Mouse (Mus musculus) gastrocnemius, postnatal 36 days (tissue): ENCODE results near the gene Gm20503. TPM values are rescaled to one million over a fixed set of nuclear protein-coding genes. Genes with fewer than 3 reads are reported as not detected.

Experiments
- DNase-seq, 2 experiments: peaks; one replicate each; pipeline ENCODE4 v3.0.0; 2022
- intact Hi-C: fragments of 180-260 bp; cut with DNase I; formaldehyde crosslinking; loops from one replicate; pipeline ENCODE4 v1.15.1; 2025
- long read RNA-seq, 2 experiments: library from polyadenylated mRNA; stranded (forward); transcript quantifications; one replicate each; pipeline ENCODE4 v2.0.0; 2021
- total RNA-seq, 2 experiments: library from RNA; stranded (reverse); gene quantifications; 2 replicates each; pipeline ENCODE4 v1.2.3; 2021

The Gm20503 gene
- total RNA-seq = 1 to 10 TPM in 1 of 2 experiments, not detected in 1; 2.9 TPM
- long read RNA-seq, experiment 1, partial matches to known transcripts = 0 of 7 reads
- long read RNA-seq, experiment 1, other reads (novel, unspliced or antisense) = 7 of 7 reads
- long read RNA-seq, experiment 2, partial matches to known transcripts = 0 of 1 reads
- long read RNA-seq, experiment 2, other reads (novel, unspliced or antisense) = 1 of 1 reads

GRCm38 (mm10) chr4:59002948-59003805 lies at the start of gene Gm20503:
Gene Gm20503 (plus strand): TSS chr4:59003210.
- intact Hi-C loops = loop anchor here (5.0 kb wide), 1 partner anchor 34 kb away; the partner anchor contains the start of gene Gng10
- DNase-seq = peak; percentile 83 to 89

- DNase-seq = no peak
- intact Hi-C loops = loop anchor here (5.0 kb wide), 1 partner anchor 804 kb away; no protein-coding TSS in a partner anchor
These were observed 41.3 kb upstream of the Gm20503 start for GRCm38 (mm10) chr4:58961719-58962118.

GRCm38 (mm10) chr4:58963271-58963670 lies 39.7 kb upstream of the Gm20503 start:
- DNase-seq = no peak
- intact Hi-C loops = loop anchor here (5.0 kb wide), 1 partner anchor 806 kb away; no protein-coding TSS in a partner anchor

- no peak for DNase-seq
- intact Hi-C loops = no loop called here
These were observed 37.9 kb upstream of the Gm20503 start for GRCm38 (mm10) chr4:58965136-58965535.

GRCm38 (mm10) chr4:58970678-58971077 lies 32.3 kb upstream of the Gm20503 start:
- intact Hi-C loops = no loop called here
- DNase-seq = no peak

GRCm38 (mm10) chr4:58975711-58976110 lies 27.3 kb upstream of the Gm20503 start:
- no peak for DNase-seq
- intact Hi-C loops = no loop called here

GRCm38 (mm10) chr4:58981421-58981820 lies 21.6 kb upstream of the Gm20503 start:
- intact Hi-C loops = no loop called here

GRCm38 (mm10) chr4:58982806-58983205 lies 20.2 kb upstream of the Gm20503 start:
- no peak for DNase-seq
- intact Hi-C loops = no loop called here

More at GRCm38 (mm10) chr4:58981421-58981820, 21.6 kb upstream of the Gm20503 start:
- no peak for DNase-seq

- DNase-seq = peak; percentile 69 to 71
- intact Hi-C loops = loop anchor here (2.0 kb wide), 1 partner anchor 14 kb away; no protein-coding TSS in a partner anchor
These were observed 17.8 kb upstream of the Gm20503 start for GRCm38 (mm10) chr4:58985157-58985648.

- DNase-seq = peak; percentile 73 to 76
- intact Hi-C loops = no loop called here
These were observed 16.3 kb upstream of the Gm20503 start, which contains the start of gene Ptgr1 for GRCm38 (mm10) chr4:58986540-58987190. Gene Ptgr1 (minus strand): TSS chr4:58987119.

- no peak for DNase-seq
- intact Hi-C loops = no loop called here
These were observed 13.6 kb upstream of the Gm20503 start for GRCm38 (mm10) chr4:58989303-58989898.

- intact Hi-C loops = loop anchor here (10.0 kb wide), 1 partner anchor 136 kb away; no protein-coding TSS in a partner anchor
- DNase-seq = no peak
These were observed 12.2 kb upstream of the Gm20503 start for GRCm38 (mm10) chr4:58990609-58991434.

- DNase-seq = no peak
- intact Hi-C loops = loop anchor here (10.0 kb wide), 1 partner anchor 137 kb away; no protein-coding TSS in a partner anchor
These were observed 10.8 kb upstream of the Gm20503 start for GRCm38 (mm10) chr4:58992195-58992594.

- DNase-seq = no peak
- intact Hi-C loops = loop anchor here (10.0 kb wide), 1 partner anchor 140 kb away; no protein-coding TSS in a partner anchor
These were observed 8.2 kb upstream of the Gm20503 start, which contains the start of gene Dnajc25 for GRCm38 (mm10) chr4:58994762-58995161. Gene Dnajc25 (plus strand): TSS chr4:58995062.

- DNase-seq = no peak
- intact Hi-C loops = loop anchor here (10.0 kb wide), 1 partner anchor 140 kb away; no protein-coding TSS in a partner anchor
These were observed 7.7 kb upstream of the Gm20503 start for GRCm38 (mm10) chr4:58995251-58995693.

- DNase-seq = no peak
- intact Hi-C loops = loop anchor here (10.0 kb wide), 1 partner anchor 142 kb away; no protein-coding TSS in a partner anchor
These were observed 5.9 kb upstream of the Gm20503 start for GRCm38 (mm10) chr4:58997081-58997480.

GRCm38 (mm10) chr4:58998688-58999087 lies 4.3 kb upstream of the Gm20503 start:
- intact Hi-C loops = loop anchor here (2.0 to 10.0 kb wide), 2 partner anchors 14 to 144 kb away; no protein-coding TSS in a partner anchor

GRCm38 (mm10) chr4:58999686-59000085 lies 3.3 kb upstream of the Gm20503 start:
- DNase-seq = peak; percentile 57 to 68
- intact Hi-C loops = loop anchor here (2.0 to 10.0 kb wide), 3 partner anchors 15 to 145 kb away; partner anchors contain the start of gene Gng10

More at GRCm38 (mm10) chr4:58998688-58999087, 4.3 kb upstream of the Gm20503 start:
- no peak for DNase-seq
